Comparison of ENCODE assay signal across 24 mouse cellular contexts in genomic region chr16:74609564-74609963, GRCm38 (mm10).
DNase-seq lines count a peak whose midpoint lies in the region; ATAC-seq and TF ChIP-seq lines count a peak whose summit lies in the region.
"Had no signal": no experiment of that assay in that cellular context is flagged by ENCODE, and none has a peak within 500 bp of the region (broad histone marks: within the 10 kb centered on the region; RNA-seq: fewer than 3 reads in every experiment).

No protein-coding gene starts in this region.

- H3K4me2 ChIP-seq in kidney, embryonic 14.5 days (replicated peaks; ENCODE audit: low read depth, low read length), result no peak overlapping the region
- no peak overlapping the region for H3K4me2 ChIP-seq in kidney, postnatal 0 days (ENCODE audit: low read length)
- 0 out of 2 replicates have a peak overlapping the region, but pooled peaks have one; percentile 1 for H3K4me2 ChIP-seq in intestine, postnatal 0 days (replicated peaks; ENCODE audit: low read depth)
- H3K4me2 ChIP-seq: embryonic facial prominence, embryonic 13.5 days; forebrain, embryonic 12.5 days; forebrain, embryonic 15.5 days; heart, embryonic 11.5 days; hindbrain, embryonic 12.5 days; hindbrain, embryonic 15.5 days had no signal

- H3K27me3 ChIP-seq in kidney, embryonic 14.5 days (ENCODE audit: control insufficient read depth, insufficient read depth, low read length), result no peaks in the 10 kb centered on the region
- no peaks in the 10 kb centered on the region for H3K27me3 ChIP-seq in kidney, postnatal 0 days (ENCODE audit: insufficient read depth, low read length)
- H3K27me3 ChIP-seq in intestine, postnatal 0 days (replicated peaks; ENCODE audit: control insufficient read depth, insufficient read depth, low read length), result no peaks in the 10 kb centered on the region
- H3K27me3 ChIP-seq: forebrain, embryonic 12.5 days; forebrain, embryonic 15.5 days; hindbrain, embryonic 12.5 days; hindbrain, embryonic 15.5 days had no signal

- no peak for TF ChIP-seq CTCF in kidney, postnatal 0 days (IDR thresholded peaks at IDR 0.05; ENCODE audit: low read depth)
- no peak for TF ChIP-seq CTCF in intestine, postnatal 0 days (IDR thresholded peaks at IDR 0.05; ENCODE audit: low read depth)
- no peak for TF ChIP-seq CTCF in gastrocnemius, adult 2 months (IDR thresholded peaks at IDR 0.05)

- 0 out of 2 replicates have a peak, but pooled peaks cover 2% of the 10 kb centered on the region for H3K4me1 ChIP-seq in kidney, embryonic 14.5 days (ENCODE audit: control insufficient read depth, insufficient read depth, low read length)
- H3K4me1 ChIP-seq in kidney, postnatal 0 days (replicated peaks; ENCODE audit: insufficient read depth, low read length), result no peaks in the 10 kb centered on the region
- no peaks in the 10 kb centered on the region for H3K4me1 ChIP-seq in intestine, postnatal 0 days (replicated peaks; ENCODE audit: control insufficient read depth, insufficient read depth, low read length)
- H3K4me1 ChIP-seq: forebrain, embryonic 12.5 days; forebrain, embryonic 15.5 days; hindbrain, embryonic 12.5 days; hindbrain, embryonic 15.5 days had no signal

- no peak for DNase-seq in kidney, postnatal 14 days
- peak; percentile 12 for DNase-seq in kidney, postnatal 0 days (ENCODE audit: low spot score)
- no peak for DNase-seq in kidney, postnatal 10 days
- DNase-seq in gastrocnemius, adult 2 months, result no peak
- DNase-seq: adrenal gland, adult 2 months; adrenal gland, postnatal 14 days; cerebellum, adult 11-12 months; cerebellum, adult 8-10 months; cerebellum, postnatal 10 days; cerebellum, postnatal 36 days; embryo, embryonic 11 days; gastrocnemius, postnatal 14 days; heart, adult 11 months had no signal

- no peak overlapping the region for H3K27ac ChIP-seq in kidney, embryonic 14.5 days (ENCODE audit: low read depth, low read length)
- H3K27ac ChIP-seq in kidney, postnatal 0 days, result no peak overlapping the region
- H3K27ac ChIP-seq in intestine, postnatal 0 days (ENCODE audit: low read depth, low read length), result no peak overlapping the region
- H3K27ac ChIP-seq in gastrocnemius, adult 2 months, result no peak overlapping the region
- H3K27ac ChIP-seq: embryonic facial prominence, embryonic 10.5 days; embryonic facial prominence, embryonic 13.5 days; forebrain, embryonic 12.5 days; forebrain, embryonic 15.5 days; hindbrain, embryonic 12.5 days; hindbrain, embryonic 15.5 days had no signal

- no peak overlapping the region for H3K9ac ChIP-seq in kidney, embryonic 14.5 days (ENCODE audit: low read depth, low read length)
- no peak overlapping the region for H3K9ac ChIP-seq in kidney, postnatal 0 days (ENCODE audit: low read depth, low read length)
- H3K9ac ChIP-seq in intestine, postnatal 0 days (ENCODE audit: low read depth, low read length), result no peak overlapping the region
- H3K9ac ChIP-seq: embryonic facial prominence, embryonic 13.5 days; forebrain, embryonic 12.5 days; forebrain, embryonic 15.5 days; hindbrain, embryonic 12.5 days; hindbrain, embryonic 15.5 days had no signal

- no peaks in the 10 kb centered on the region for H3K9me3 ChIP-seq in kidney, embryonic 14.5 days (ENCODE audit: control insufficient read depth, low read length)
- no peaks in the 10 kb centered on the region for H3K9me3 ChIP-seq in kidney, postnatal 0 days (replicated peaks; ENCODE audit: low read length)
- no peaks in the 10 kb centered on the region for H3K9me3 ChIP-seq in intestine, postnatal 0 days (ENCODE audit: control insufficient read depth)
- H3K9me3 ChIP-seq: embryonic facial prominence, embryonic 10.5 days; embryonic facial prominence, embryonic 13.5 days; forebrain, embryonic 12.5 days; forebrain, embryonic 15.5 days; hindbrain, embryonic 12.5 days; hindbrain, embryonic 15.5 days had no signal

- WGBS in kidney, embryonic 14.5 days, result 66% methylated on average over 4 of the region's 4 CpGs
- 64% methylated on average over 4 of the region's 4 CpGs for WGBS in kidney, postnatal 0 days
- WGBS in intestine, postnatal 0 days, result 40% methylated on average over 4 of the region's 4 CpGs

- intact Hi-C loops in gastrocnemius, adult 2 months (cut with DNase I), result no loop called here

- no peaks in the 10 kb centered on the region for H3K36me3 ChIP-seq in kidney, embryonic 14.5 days (ENCODE audit: control insufficient read depth, insufficient read depth, low read length)
- no peaks in the 10 kb centered on the region for H3K36me3 ChIP-seq in kidney, postnatal 0 days (ENCODE audit: insufficient read depth, low read length)
- no peaks in the 10 kb centered on the region for H3K36me3 ChIP-seq in intestine, postnatal 0 days (ENCODE audit: control insufficient read depth, insufficient read depth)
- H3K36me3 ChIP-seq: embryonic facial prominence, embryonic 10.5 days; embryonic facial prominence, embryonic 13.5 days; forebrain, embryonic 12.5 days; forebrain, embryonic 15.5 days; hindbrain, embryonic 12.5 days; hindbrain, embryonic 15.5 days had no signal

- peak; percentile 52; the same call in 1 of the 2 replicates for ATAC-seq in kidney, embryonic 14.5 days (ENCODE audit: low FRiP score, low TSS enrichment)
- ATAC-seq in kidney, postnatal 0 days (replicated peaks; ENCODE audit: low FRiP score, low read depth), result peak; percentile 46; the same call in 1 of the 2 replicates
- no peak for ATAC-seq in intestine, postnatal 0 days
- ATAC-seq: CD4-positive, CD25-positive, alpha-beta regulatory T cell, adult 4 months; forebrain, embryonic 15.5 days had no signal

- no peak overlapping the region for H3K4me3 ChIP-seq in kidney, embryonic 14.5 days (ENCODE audit: low read length)
- H3K4me3 ChIP-seq in kidney, postnatal 0 days (replicated peaks; ENCODE audit: low read depth, low read length), result no peak overlapping the region
- H3K4me3 ChIP-seq in intestine, postnatal 0 days (ENCODE audit: low read depth, low read length), result no peak overlapping the region
- no peak overlapping the region for H3K4me3 ChIP-seq in gastrocnemius, adult 2 months
- H3K4me3 ChIP-seq: embryonic facial prominence, embryonic 10.5 days; embryonic facial prominence, embryonic 13.5 days; erythroblast, embryonic 14.5 days; forebrain, embryonic 12.5 days; forebrain, embryonic 15.5 days; hindbrain, embryonic 12.5 days; hindbrain, embryonic 15.5 days had no signal
